Mouse (Mus musculus) stomach, embryonic 14.5 days (tissue): ENCODE results near the gene Ptpn18. TPM values are rescaled to one million over a fixed set of nuclear protein-coding genes. Genes with fewer than 3 reads are reported as not detected.
"Not testable (repeated sequence)": the region's sequence is repeated elsewhere in the genome, so short reads cannot be mapped to it uniquely, and the experiment has no call there.

Experiments
- ATAC-seq: fragments of 200-750 bp; cut with Nextera tagmentation; 2 replicates; pipeline ENCODE4 v1.8.0; 2017; ENCODE audit warnings: low read depth, moderate TSS enrichment; ENCODE audit not compliant: insufficient number of reproducible peaks, insufficient read depth, low FRiP score
- H3K27ac ChIP-seq: fragments of 300-500 bp; sonication (generic); 2 replicates; pipeline ENCODE4 v1.5.1; 2014; ENCODE audit warnings: mild to moderate bottlenecking, low read length, moderate library complexity, mixed read lengths
- H3K27me3 ChIP-seq: fragments of 300-500 bp; sonication (generic); 2 replicates; pipeline ENCODE4 v1.6.1; 2014; ENCODE audit warnings: low read length, control low read depth, mixed read lengths; ENCODE audit not compliant: control insufficient read depth, insufficient read depth
- H3K36me3 ChIP-seq: fragments of 300-500 bp; sonication (generic); 2 replicates; pipeline ENCODE4 v1.6.1; 2014; ENCODE audit warnings: mild to moderate bottlenecking, control low read depth, low read length, moderate library complexity, mixed read lengths; ENCODE audit not compliant: control insufficient read depth, insufficient read depth
- H3K4me1 ChIP-seq: fragments of 300-500 bp; sonication (generic); 2 replicates; pipeline ENCODE4 v1.6.1; 2014; ENCODE audit warnings: low read length, control low read depth, mixed read lengths; ENCODE audit not compliant: control insufficient read depth, insufficient read depth
- H3K4me2 ChIP-seq: fragments of 300-500 bp; sonication (generic); replicated peaks from 2 replicates; pipeline ENCODE4 v1.6.1; 2014; ENCODE audit warnings: low read depth, low read length, control low read depth
- H3K4me3 ChIP-seq: fragments of 300-500 bp; sonication (generic); 2 replicates; pipeline ENCODE4 v1.5.1; 2014; ENCODE audit warnings: low read depth, low read length, control low read depth
- H3K9ac ChIP-seq: fragments of 300-500 bp; sonication (generic); replicated peaks from 2 replicates; pipeline ENCODE4 v1.6.1; 2014; ENCODE audit warnings: low read depth, mild to moderate bottlenecking, control low read depth, low read length, moderate library complexity, mixed read lengths
- H3K9me3 ChIP-seq: fragments of 300-500 bp; sonication (generic); 2 replicates; pipeline ENCODE4 v1.6.1; 2016; ENCODE audit warnings: low read depth, low read length, control low read depth; ENCODE audit not compliant: control insufficient read depth
- WGBS: fragments of 180-500 bp; shearing (Covaris S2); extraction: QIAGEN DNeasy Blood & Tissue Kit; methylation state at CpG from one replicate; pipeline ENCODE4 v1.1.7; 2014; 5-methylcytosine and 5-hydroxymethylcytosine counted together
- polyA plus RNA-seq: library from polyadenylated mRNA; unstranded; fragments of >200 nt; fragmentation: Nextera tagmentation; extraction: Ambion mirVana; gene quantifications from 2 replicates; pipeline ENCODE4 v1.2.1, GENCODE M21; 2014

The Ptpn18 gene
- polyA plus RNA-seq, 1 experiment from 2014 or later, result 18.7 TPM

GRCm38 (mm10) chr1:34516595-34516994 lies 57.0 kb downstream of the Ptpn18 start:
- Histone ChIP-seq H3K36me3 (no peaks in the 10 kb centered on the region), H3K9ac (no peak overlapping the region)

GRCm38 (mm10) chr1:34517297-34517696 lies 57.7 kb downstream of the Ptpn18 start:
- H3K9ac ChIP-seq, H3K36me3 ChIP-seq, H3K9me3 ChIP-seq, H3K27me3 ChIP-seq, ATAC-seq, H3K27ac ChIP-seq, H3K4me2 ChIP-seq, H3K4me1 ChIP-seq, H3K4me3 ChIP-seq: not testable (repeated sequence)
- WGBS, result 25% methylated on average over 6 of the region's 6 CpGs

More at GRCm38 (mm10) chr1:34516595-34516994, 57.0 kb downstream of the Ptpn18 start:
- H3K27ac ChIP-seq, result no peak overlapping the region
- H3K4me2 ChIP-seq, result no peak overlapping the region
- no peak overlapping the region for H3K4me3 ChIP-seq
- H3K4me1 ChIP-seq, result no peaks in the 10 kb centered on the region
- H3K27me3 ChIP-seq, result no peaks in the 10 kb centered on the region
- no peaks in the 10 kb centered on the region for H3K9me3 ChIP-seq
- no peak for ATAC-seq
- WGBS, result 21% methylated on average over 5 of the region's 5 CpGs

- not testable (repeated sequence) for H3K4me1 ChIP-seq, H3K9me3 ChIP-seq, H3K4me2 ChIP-seq, ATAC-seq, H3K27me3 ChIP-seq, H3K27ac ChIP-seq, H3K36me3 ChIP-seq, H3K4me3 ChIP-seq, H3K9ac ChIP-seq
- WGBS, result 15% methylated on average over 1 of the region's 1 CpGs
Observed at GRCm38 (mm10) chr1:34517797-34518196, 58.2 kb downstream of the Ptpn18 start.

- WGBS, result 83% methylated on average over 1 of the region's 1 CpGs
- H3K4me1 ChIP-seq, result no peaks in the 10 kb centered on the region
- no peak overlapping the region for H3K4me3 ChIP-seq
- ATAC-seq, result no peak
- H3K9me3 ChIP-seq, result no peaks in the 10 kb centered on the region
- H3K27me3 ChIP-seq, result no peaks in the 10 kb centered on the region
- H3K36me3 ChIP-seq, result no peaks in the 10 kb centered on the region
- no peak overlapping the region for H3K4me2 ChIP-seq
- H3K9ac ChIP-seq, result no peak overlapping the region
- H3K27ac ChIP-seq, result no peak overlapping the region
Observed at GRCm38 (mm10) chr1:34518259-34518658, 58.7 kb downstream of the Ptpn18 start.

- H3K36me3 ChIP-seq, result no peaks in the 10 kb centered on the region
- H3K9ac ChIP-seq, result no peak overlapping the region
- H3K4me1 ChIP-seq, result no peaks in the 10 kb centered on the region
- H3K27ac ChIP-seq, result no peak overlapping the region
- 70% methylated on average over 6 of the region's 6 CpGs for WGBS
- no peak overlapping the region for H3K4me2 ChIP-seq
- ATAC-seq, result no peak
- H3K27me3 ChIP-seq, result no peaks in the 10 kb centered on the region
- H3K9me3 ChIP-seq, result no peaks in the 10 kb centered on the region
- no peak overlapping the region for H3K4me3 ChIP-seq
Observed at GRCm38 (mm10) chr1:34522205-34522849, 62.8 kb downstream of the Ptpn18 start.

- Histone ChIP-seq H3K27ac (no peak overlapping the region), H3K9ac (no peak overlapping the region), H3K36me3 (no peaks in the 10 kb centered on the region), H3K4me2 (no peak overlapping the region), H3K9me3 (no peaks in the 10 kb centered on the region), H3K4me3 (no peak overlapping the region), H3K4me1 (no peaks in the 10 kb centered on the region), H3K27me3 (no peaks in the 10 kb centered on the region)
- no peak for ATAC-seq
- WGBS, result 63% methylated on average over 3 of the region's 3 CpGs
Observed at GRCm38 (mm10) chr1:34522850-34523244, 63.3 kb downstream of the Ptpn18 start.

GRCm38 (mm10) chr1:34523647-34524046 lies 64.1 kb downstream of the Ptpn18 start:
- Histone ChIP-seq H3K9me3 (no peaks in the 10 kb centered on the region), H3K36me3 (no peaks in the 10 kb centered on the region), H3K4me1 (no peaks in the 10 kb centered on the region), H3K4me3 (no peak overlapping the region), H3K27ac (no peak overlapping the region), H3K9ac (no peak overlapping the region), H3K4me2 (no peak overlapping the region), H3K27me3 (no peaks in the 10 kb centered on the region)
- WGBS, result 91% methylated on average over 3 of the region's 3 CpGs
- ATAC-seq, result no peak
